Mouse (Mus musculus) neural tube, embryonic 15.5 days (tissue): ENCODE measurements at regions not wholly inside any gene's neighbourhood (a gene's known extent, or its start where the extent isn't known, plus 50 kb on each side); places are given as distances from the start of the nearest gene placed in this dataset.

Source experiments
- ATAC-seq: fragments of 200-750 bp; cut with Nextera tagmentation; 2 replicates; pipeline ENCODE4 v1.8.0; 2017; ENCODE audit warnings: mild to moderate bottlenecking, moderate TSS enrichment, moderate library complexity; ENCODE audit not compliant: low FRiP score
- H3K27ac ChIP-seq: fragments of 300-500 bp; sonication (generic); replicated peaks from 2 replicates; pipeline ENCODE4 v1.5.1; 2015; ENCODE audit warnings: mild to moderate bottlenecking, inconsistent platforms
- H3K27me3 ChIP-seq: fragments of 300-500 bp; sonication (generic); replicated peaks from 2 replicates; pipeline ENCODE4 v1.6.1; 2015; ENCODE audit warnings: inconsistent platforms
- H3K36me3 ChIP-seq: fragments of 300-500 bp; sonication (generic); 2 replicates; pipeline ENCODE4 v1.6.1; 2015; ENCODE audit warnings: inconsistent platforms
- H3K4me1 ChIP-seq: fragments of 300-500 bp; sonication (generic); 2 replicates; pipeline ENCODE4 v1.6.1; 2015; ENCODE audit warnings: inconsistent platforms
- H3K4me2 ChIP-seq: fragments of 300-500 bp; sonication (generic); 2 replicates; pipeline ENCODE4 v1.6.1; 2015; ENCODE audit warnings: inconsistent platforms, mild to moderate bottlenecking, moderate library complexity
- H3K4me3 ChIP-seq: fragments of 300-500 bp; sonication (generic); replicated peaks from 2 replicates; pipeline ENCODE4 v1.5.1; 2015; ENCODE audit warnings: mild to moderate bottlenecking, inconsistent platforms
- H3K9ac ChIP-seq: fragments of 300-500 bp; sonication (generic); replicated peaks from 2 replicates; pipeline ENCODE4 v1.6.1; 2015; ENCODE audit warnings: mild to moderate bottlenecking, inconsistent platforms
- H3K9me3 ChIP-seq: fragments of 300-500 bp; sonication (generic); replicated peaks from 2 replicates; pipeline ENCODE4 v1.6.1; 2016; ENCODE audit warnings: inconsistent platforms
- WGBS: fragments of 180-500 bp; shearing (Covaris S2); methylation state at CpG from one replicate; pipeline ENCODE4 v1.1.7; 2015; ENCODE audit warnings: mixed read lengths; 5-methylcytosine and 5-hydroxymethylcytosine counted together

GRCm38 (mm10) chr12:105898580-105899293 lies 111.3 kb upstream of the Vrk1 start:
- Histone ChIP-seq H3K4me2 (peak overlapping the region; percentile 26), H3K27ac (peak overlapping the region; percentile 58), H3K9me3 (peaks cover 14% of the 10 kb centered on the region; the same call in 1 of the 2 replicates), H3K36me3 (no peaks in the 10 kb centered on the region), H3K4me1 (peaks cover 23% of the 10 kb centered on the region), H3K9ac (no peak overlapping the region), H3K4me3 (no peak overlapping the region), H3K27me3 (no peaks in the 10 kb centered on the region)
- peak; percentile 60; the same call in 1 of the 2 replicates for ATAC-seq
- WGBS: 28% methylated on average over 12 of the region's 12 CpGs

- Histone ChIP-seq H3K9me3 (peaks cover 13% of the 10 kb centered on the region; the same call in 1 of the 2 replicates), H3K4me3 (no peak overlapping the region), H3K36me3 (no peaks in the 10 kb centered on the region), H3K27ac (peak overlapping the region; percentile 28; the same call in 1 of the 2 replicates), H3K4me1 (peaks cover 30% of the 10 kb centered on the region), H3K9ac (no peak overlapping the region), H3K4me2 (peak overlapping the region; percentile 26), H3K27me3 (no peaks in the 10 kb centered on the region)
- ATAC-seq: peak; percentile 27; the same call in 1 of the 2 replicates
- 49% methylated on average over 9 of the region's 9 CpGs for WGBS
Observed at GRCm38 (mm10) chr12:105899294-105899909, 110.6 kb upstream of the Vrk1 start.

GRCm38 (mm10) chr12:105900479-105900878 lies 109.5 kb upstream of the Vrk1 start:
- no peaks in the 10 kb centered on the region for H3K27me3 ChIP-seq
- no peak for ATAC-seq
- H3K27ac ChIP-seq: no peak overlapping the region
- no peak overlapping the region for H3K4me3 ChIP-seq
- no peak overlapping the region for H3K4me2 ChIP-seq
- no peaks in the 10 kb centered on the region for H3K36me3 ChIP-seq
- H3K4me1 ChIP-seq: peaks cover 41% of the 10 kb centered on the region
- no peak overlapping the region for H3K9ac ChIP-seq
- H3K9me3 ChIP-seq: peaks cover 7% of the 10 kb centered on the region; the same call in 1 of the 2 replicates
- WGBS: 88% methylated on average over 6 of the region's 6 CpGs

GRCm38 (mm10) chr12:105903072-105903471 lies 107.0 kb upstream of the Vrk1 start:
- H3K9ac ChIP-seq: no peak overlapping the region
- peaks cover 42% of the 10 kb centered on the region for H3K4me1 ChIP-seq
- no peak overlapping the region for H3K4me2 ChIP-seq
- H3K27ac ChIP-seq: no peak overlapping the region
- H3K36me3 ChIP-seq: no peaks in the 10 kb centered on the region
- ATAC-seq: no peak
- H3K27me3 ChIP-seq: no peaks in the 10 kb centered on the region
- H3K9me3 ChIP-seq: no peaks in the 10 kb centered on the region
- no peak overlapping the region for H3K4me3 ChIP-seq
- WGBS: 62% methylated on average over 8 of the region's 8 CpGs

- no peaks in the 10 kb centered on the region for H3K9me3 ChIP-seq
- 38% methylated on average over 7 of the region's 7 CpGs for WGBS
- peaks cover 26% of the 10 kb centered on the region for H3K4me1 ChIP-seq
- H3K4me2 ChIP-seq: no peak overlapping the region
- no peaks in the 10 kb centered on the region for H3K27me3 ChIP-seq
- H3K9ac ChIP-seq: no peak overlapping the region
- H3K27ac ChIP-seq: no peak overlapping the region
- no peak overlapping the region for H3K4me3 ChIP-seq
- no peaks in the 10 kb centered on the region for H3K36me3 ChIP-seq
- no peak for ATAC-seq
Observed at GRCm38 (mm10) chr12:105906584-105906983, 103.4 kb upstream of the Vrk1 start.

GRCm38 (mm10) chr12:105907851-105908620 lies 102.0 kb upstream of the Vrk1 start:
- Histone ChIP-seq H3K9me3 (no peaks in the 10 kb centered on the region), H3K36me3 (no peaks in the 10 kb centered on the region), H3K27me3 (no peaks in the 10 kb centered on the region), H3K9ac (no peak overlapping the region), H3K27ac (no peak overlapping the region), H3K4me1 (peaks cover 25% of the 10 kb centered on the region), H3K4me3 (no peak overlapping the region), H3K4me2 (no peak overlapping the region)
- 62% methylated on average over 13 of the region's 13 CpGs for WGBS
- ATAC-seq: no peak

- H3K36me3 ChIP-seq: no peaks in the 10 kb centered on the region
- H3K9me3 ChIP-seq: no peaks in the 10 kb centered on the region
- no peak overlapping the region for H3K27ac ChIP-seq
- no peak overlapping the region for H3K4me3 ChIP-seq
- H3K27me3 ChIP-seq: no peaks in the 10 kb centered on the region
- WGBS: 89% methylated on average over 9 of the region's 9 CpGs
- no peak for ATAC-seq
- no peak overlapping the region for H3K9ac ChIP-seq
- H3K4me1 ChIP-seq: no peaks in the 10 kb centered on the region
- no peak overlapping the region for H3K4me2 ChIP-seq
Observed at GRCm38 (mm10) chr12:105911556-105911955, 98.5 kb upstream of the Vrk1 start.

GRCm38 (mm10) chr12:105917388-105917963 lies 92.6 kb upstream of the Vrk1 start:
- ATAC-seq: peak; percentile 76
- H3K27ac ChIP-seq: peak overlapping the region; percentile 72

GRCm38 (mm10) chr12:105918775-105919174 lies 91.3 kb upstream of the Vrk1 start:
- Histone ChIP-seq H3K27ac (no peak overlapping the region), H3K9me3 (no peaks in the 10 kb centered on the region), H3K4me1 (peaks cover 14% of the 10 kb centered on the region), H3K4me2 (no peak overlapping the region), H3K4me3 (no peak overlapping the region), H3K36me3 (no peaks in the 10 kb centered on the region), H3K9ac (no peak overlapping the region), H3K27me3 (no peaks in the 10 kb centered on the region)
- no peak for ATAC-seq
- WGBS: 87% methylated on average over 12 of the region's 12 CpGs

More at GRCm38 (mm10) chr12:105917388-105917963, 92.6 kb upstream of the Vrk1 start:
- Histone ChIP-seq H3K9ac (no peak overlapping the region), H3K36me3 (no peaks in the 10 kb centered on the region), H3K4me2 (no peak overlapping the region), H3K9me3 (no peaks in the 10 kb centered on the region), H3K4me3 (no peak overlapping the region), H3K4me1 (peaks cover 14% of the 10 kb centered on the region), H3K27me3 (no peaks in the 10 kb centered on the region)
- 36% methylated on average over 10 of the region's 10 CpGs for WGBS

- 97% methylated on average over 7 of the region's 7 CpGs for WGBS
- ATAC-seq: no peak
Observed at GRCm38 (mm10) chr12:105927210-105927609, 82.8 kb upstream of the Vrk1 start.

GRCm38 (mm10) chr12:105929456-105929921 lies 80.5 kb upstream of the Vrk1 start:
- no peak overlapping the region for H3K9ac ChIP-seq
- no peaks in the 10 kb centered on the region for H3K9me3 ChIP-seq
- 10% methylated on average over 12 of the region's 12 CpGs for WGBS
- no peak overlapping the region for H3K4me2 ChIP-seq
- H3K4me3 ChIP-seq: no peak overlapping the region
- no peak overlapping the region for H3K27ac ChIP-seq
- ATAC-seq: no peak
- peaks cover 10% of the 10 kb centered on the region; the same call in 1 of the 2 replicates for H3K4me1 ChIP-seq
- no peaks in the 10 kb centered on the region for H3K36me3 ChIP-seq
- H3K27me3 ChIP-seq: 0 out of 2 replicates have a peak, but pooled peaks cover 2% of the 10 kb centered on the region

More at GRCm38 (mm10) chr12:105927210-105927609, 82.8 kb upstream of the Vrk1 start:
- no peaks in the 10 kb centered on the region for H3K27me3 ChIP-seq
- H3K4me1 ChIP-seq: peaks cover 14% of the 10 kb centered on the region; the same call in 1 of the 2 replicates
- no peak overlapping the region for H3K9ac ChIP-seq
- H3K27ac ChIP-seq: no peak overlapping the region
- no peak overlapping the region for H3K4me2 ChIP-seq
- H3K36me3 ChIP-seq: no peaks in the 10 kb centered on the region
- no peaks in the 10 kb centered on the region for H3K9me3 ChIP-seq
- H3K4me3 ChIP-seq: no peak overlapping the region
